Mouse (Mus musculus) neural tube, embryonic 13.5 days (tissue): ENCODE measurements around the gene Lmo1. TPM values are rescaled to one million over a fixed set of nuclear protein-coding genes. Genes with fewer than 3 reads are reported as not detected.
"Not testable (repeated sequence)": the region's sequence is repeated elsewhere in the genome, so short reads cannot be mapped to it uniquely, and the experiment has no call there.

ENCODE experiments used
- ATAC-seq: fragments of 200-750 bp; cut with Nextera tagmentation; 2 replicates; pipeline ENCODE4 v1.8.0; 2017; ENCODE audit warnings: low read depth, mild to moderate bottlenecking, moderate TSS enrichment, moderate library complexity
- H3K27ac ChIP-seq: fragments of 300-500 bp; sonication (generic); replicated peaks from 2 replicates; pipeline ENCODE4 v1.5.1; 2015; ENCODE audit warnings: moderate library complexity, mild to moderate bottlenecking, inconsistent platforms
- H3K27me3 ChIP-seq: fragments of 300-500 bp; sonication (generic); 2 replicates; pipeline ENCODE4 v1.6.1; 2015; ENCODE audit warnings: mild to moderate bottlenecking, inconsistent platforms
- H3K36me3 ChIP-seq: fragments of 300-500 bp; sonication (generic); 2 replicates; pipeline ENCODE4 v1.6.1; 2015; ENCODE audit warnings: mild to moderate bottlenecking, inconsistent platforms
- H3K4me1 ChIP-seq: fragments of 300-500 bp; sonication (generic); replicated peaks from 2 replicates; pipeline ENCODE4 v1.6.1; 2015; ENCODE audit warnings: inconsistent platforms
- H3K4me2 ChIP-seq: fragments of 300-500 bp; sonication (generic); 2 replicates; pipeline ENCODE4 v1.6.1; 2015; ENCODE audit warnings: inconsistent platforms, mild to moderate bottlenecking, moderate library complexity
- H3K4me3 ChIP-seq: fragments of 300-500 bp; sonication (generic); 2 replicates; pipeline ENCODE4 v1.5.1; 2015; ENCODE audit warnings: mild to moderate bottlenecking, inconsistent platforms
- H3K9ac ChIP-seq: fragments of 300-500 bp; sonication (generic); 2 replicates; pipeline ENCODE4 v1.6.1; 2015; ENCODE audit warnings: moderate library complexity, mild to moderate bottlenecking, inconsistent platforms
- H3K9me3 ChIP-seq: fragments of 300-500 bp; sonication (generic); 2 replicates; pipeline ENCODE4 v1.6.1; 2016; ENCODE audit warnings: inconsistent platforms
- WGBS: fragments of 180-500 bp; shearing (Covaris S2); methylation state at CpG from one replicate; pipeline ENCODE4 v1.1.7; 2015; 5-methylcytosine and 5-hydroxymethylcytosine counted together
- polyA plus RNA-seq: library from polyadenylated mRNA; unstranded; fragments of >200 nt; fragmentation: Nextera tagmentation; extraction: Ambion mirVana; gene quantifications from 2 replicates; pipeline ENCODE4 v1.2.1, GENCODE M21; 2015

The Lmo1 gene
- polyA plus RNA-seq, 1 experiment from 2014 or later = 23.2 TPM

DNA sequence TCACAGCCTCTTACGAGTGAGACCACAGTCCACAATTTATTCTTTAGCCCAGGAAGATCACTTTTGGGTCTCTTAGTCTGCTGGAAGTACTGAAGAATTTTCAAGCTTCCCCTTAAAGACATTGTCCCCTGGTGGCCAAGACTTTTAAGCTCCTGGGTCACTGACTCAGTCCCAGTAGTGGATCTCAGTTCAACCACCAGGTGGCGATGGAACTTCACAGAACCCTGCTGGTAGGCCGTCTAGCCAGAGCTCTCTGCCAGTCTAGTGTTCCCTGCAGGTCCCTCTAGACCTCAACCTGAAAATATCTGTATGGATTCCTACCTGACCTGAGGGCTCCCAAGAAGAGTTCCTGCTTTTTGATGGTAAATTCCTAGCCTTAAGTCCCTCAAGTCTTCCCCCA, 35.6 kb downstream of the Lmo1 start:
- no peaks in the 10 kb centered on the region for H3K36me3 ChIP-seq
- peaks cover 19% of the 10 kb centered on the region for H3K27me3 ChIP-seq
- H3K4me3 ChIP-seq = no peak overlapping the region
- H3K27ac ChIP-seq = no peak overlapping the region
- no peaks in the 10 kb centered on the region for H3K9me3 ChIP-seq
- peak; percentile 69 for ATAC-seq
- 3% methylated on average over 3 of the region's 3 CpGs for WGBS
- peaks cover 16% of the 10 kb centered on the region for H3K4me1 ChIP-seq
- H3K9ac ChIP-seq = no peak overlapping the region
- no peak overlapping the region for H3K4me2 ChIP-seq

DNA sequence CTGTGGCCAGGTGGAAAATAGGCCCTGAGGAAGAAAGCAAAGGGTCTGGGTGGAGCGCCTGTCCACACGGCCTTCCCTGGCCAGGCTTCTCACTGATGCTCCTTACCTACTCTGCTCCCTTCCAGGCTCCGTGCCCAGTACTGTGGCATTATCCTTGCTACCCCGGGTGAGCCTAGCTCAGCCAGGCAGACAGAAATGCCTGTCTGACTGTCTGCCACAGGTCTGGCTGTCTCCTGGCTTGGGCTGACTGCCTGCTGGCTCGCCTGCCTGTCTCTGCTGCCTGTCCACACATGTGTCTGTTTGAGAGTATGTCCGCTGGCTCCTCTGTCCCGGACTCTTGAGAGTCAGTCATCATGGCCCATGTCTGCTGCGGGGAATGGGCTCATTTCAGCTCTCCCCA, 37.6 kb downstream of the Lmo1 start:
- Histone ChIP-seq H3K27me3 (peaks cover 14% of the 10 kb centered on the region), H3K36me3 (no peaks in the 10 kb centered on the region), H3K9me3 (no peaks in the 10 kb centered on the region), H3K4me1 (peaks cover 10% of the 10 kb centered on the region), H3K4me3 (no peak overlapping the region), H3K27ac (no peak overlapping the region), H3K9ac (no peak overlapping the region), H3K4me2 (no peak overlapping the region)
- no peak for ATAC-seq
- 90% methylated on average over 8 of the region's 8 CpGs for WGBS

GRCm38 (mm10) chr7:109131565-109131964, 43.4 kb downstream of the Lmo1 start:
- WGBS = 74% methylated on average over 2 of the region's 2 CpGs
- Histone ChIP-seq H3K27ac (no peak overlapping the region), H3K27me3 (peaks cover 4% of the 10 kb centered on the region; the same call in 1 of the 2 replicates), H3K4me3 (no peak overlapping the region), H3K4me2 (no peak overlapping the region), H3K4me1 (peaks cover 11% of the 10 kb centered on the region; the same call in 1 of the 2 replicates), H3K9ac (no peak overlapping the region), H3K36me3 (no peaks in the 10 kb centered on the region), H3K9me3 (no peaks in the 10 kb centered on the region)
- ATAC-seq = no peak

GRCm38 (mm10) chr7:109129946-109130686, 44.9 kb downstream of the Lmo1 start:
- ATAC-seq = peak; percentile 66; the same call in 1 of the 2 replicates
- 76% methylated on average over 5 of the region's 5 CpGs for WGBS

GRCm38 (mm10) chr7:109129442-109129841, 45.6 kb downstream of the Lmo1 start:
- H3K4me3 ChIP-seq = no peak overlapping the region
- no peak overlapping the region for H3K4me2 ChIP-seq
- no peak overlapping the region for H3K27ac ChIP-seq
- H3K4me1 ChIP-seq = peaks cover 11% of the 10 kb centered on the region; the same call in 1 of the 2 replicates
- ATAC-seq = no peak
- no peak overlapping the region for H3K9ac ChIP-seq
- no peaks in the 10 kb centered on the region for H3K36me3 ChIP-seq
- peaks cover 4% of the 10 kb centered on the region; the same call in 1 of the 2 replicates for H3K27me3 ChIP-seq
- no peaks in the 10 kb centered on the region for H3K9me3 ChIP-seq

More at GRCm38 (mm10) chr7:109129946-109130686, 44.9 kb downstream of the Lmo1 start:
- Histone ChIP-seq H3K9ac (no peak overlapping the region), H3K4me3 (no peak overlapping the region), H3K9me3 (no peaks in the 10 kb centered on the region), H3K27me3 (peaks cover 4% of the 10 kb centered on the region; the same call in 1 of the 2 replicates), H3K4me1 (peaks cover 11% of the 10 kb centered on the region; the same call in 1 of the 2 replicates), H3K4me2 (no peak overlapping the region), H3K36me3 (no peaks in the 10 kb centered on the region), H3K27ac (no peak overlapping the region)

- Histone ChIP-seq H3K36me3 (no peaks in the 10 kb centered on the region), H3K9me3 (no peaks in the 10 kb centered on the region), H3K4me1 (peaks cover 15% of the 10 kb centered on the region), H3K27ac (peak overlapping the region; percentile 46; the same call in 1 of the 2 replicates), H3K4me2 (no peak overlapping the region), H3K9ac (no peak overlapping the region), H3K4me3 (no peak overlapping the region), H3K27me3 (no peaks in the 10 kb centered on the region; the same call in 1 of the 2 replicates)
- peak; percentile 28; the same call in 1 of the 2 replicates for ATAC-seq
- WGBS = 49% methylated on average over 4 of the region's 4 CpGs
Measured at GRCm38 (mm10) chr7:109115929-109116328, 59.1 kb downstream of the Lmo1 start.

DNA sequence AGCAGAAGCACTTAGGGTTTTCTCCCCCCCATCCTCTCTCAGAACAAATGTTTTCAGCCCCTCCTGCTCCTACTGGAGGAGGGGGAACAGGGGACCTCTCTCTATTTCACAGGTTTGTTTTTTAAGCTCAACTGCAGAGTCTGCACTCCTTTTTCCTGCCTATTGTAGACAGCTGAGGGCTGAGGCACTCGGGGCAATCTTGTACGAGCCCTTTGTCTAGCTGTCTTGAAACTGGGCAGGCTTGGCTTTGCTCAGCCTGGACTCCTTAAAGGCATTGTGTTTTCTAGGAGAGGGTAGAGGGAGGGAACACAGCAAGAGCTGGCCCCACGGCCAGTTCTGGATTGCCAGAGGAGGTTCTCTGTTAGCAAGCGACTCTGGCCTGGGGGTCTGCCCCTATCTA, 59.5 kb downstream of the Lmo1 start:
- H3K27me3 ChIP-seq, H3K4me2 ChIP-seq, H3K9ac ChIP-seq, H3K4me3 ChIP-seq, H3K36me3 ChIP-seq, H3K9me3 ChIP-seq: not testable (repeated sequence)
- peak; percentile 75 for ATAC-seq
- peaks cover 16% of the 10 kb centered on the region for H3K4me1 ChIP-seq
- H3K27ac ChIP-seq = peak overlapping the region; percentile 46; the same call in 1 of the 2 replicates
- WGBS = 13% methylated on average over 1 of the region's 4 CpGs

DNA sequence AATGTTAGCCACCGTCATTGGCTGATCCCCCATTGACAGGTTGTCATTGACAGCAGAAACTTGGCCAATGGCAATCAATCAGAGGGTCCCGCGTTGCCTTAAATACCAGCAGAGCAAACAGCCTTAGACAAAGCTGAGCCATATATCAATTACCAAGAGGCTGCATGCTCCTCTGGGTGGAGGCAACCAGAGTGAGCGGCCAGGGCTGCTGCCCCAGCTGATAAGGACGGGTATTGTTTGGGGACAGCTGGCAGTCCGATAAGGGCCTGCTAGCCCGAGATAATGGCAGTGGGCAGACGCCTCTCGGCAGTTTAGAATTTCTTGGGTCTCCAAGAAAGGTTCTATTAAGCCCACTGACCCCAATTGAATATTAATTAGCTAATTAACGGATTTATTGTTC, 60.1 kb downstream of the Lmo1 start:
- WGBS = 12% methylated on average over 10 of the region's 10 CpGs

DNA sequence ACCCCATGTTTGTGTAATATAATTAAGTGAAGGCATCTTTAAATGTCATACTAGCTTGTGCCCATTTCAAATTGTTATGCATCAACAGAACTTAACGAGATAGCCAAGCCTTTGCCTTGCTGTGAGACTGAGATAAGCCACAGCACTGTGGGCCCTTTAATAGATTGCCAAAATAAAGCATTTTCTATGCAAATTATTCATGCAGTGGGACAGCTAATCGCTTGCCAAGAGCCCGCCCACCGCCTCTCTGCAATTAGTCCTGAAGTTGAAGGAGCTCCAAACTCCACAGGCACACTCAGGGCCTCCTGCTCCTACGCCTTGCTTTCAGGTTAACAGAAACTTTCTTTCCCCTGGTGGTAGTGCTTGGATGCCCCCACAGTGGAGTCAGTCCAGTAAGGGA, 64.0 kb downstream of the Lmo1 start:
- WGBS = 57% methylated on average over 5 of the region's 5 CpGs
- Histone ChIP-seq H3K4me1 (peaks cover 13% of the 10 kb centered on the region), H3K36me3 (no peaks in the 10 kb centered on the region), H3K4me2 (no peak overlapping the region), H3K9me3 (no peaks in the 10 kb centered on the region), H3K27ac (no peak overlapping the region), H3K4me3 (no peak overlapping the region), H3K9ac (no peak overlapping the region), H3K27me3 (no peaks in the 10 kb centered on the region; the same call in 1 of the 2 replicates)
- ATAC-seq = no peak

More for the DNA sequence above, 60.1 kb downstream of the Lmo1 start:
- Histone ChIP-seq H3K9ac (no peak overlapping the region), H3K9me3 (no peaks in the 10 kb centered on the region), H3K27me3 (no peaks in the 10 kb centered on the region; the same call in 1 of the 2 replicates), H3K27ac (0 out of 2 replicates have a peak overlapping the region, but pooled peaks have one; percentile 49), H3K4me2 (peak overlapping the region; percentile 14; the same call in 1 of the 2 replicates), H3K4me1 (peaks cover 16% of the 10 kb centered on the region), H3K4me3 (no peak overlapping the region), H3K36me3 (no peaks in the 10 kb centered on the region)
- ATAC-seq = peak; percentile 74

GRCm38 (mm10) chr7:109104894-109105293, 70.1 kb downstream of the Lmo1 start:
- no peaks in the 10 kb centered on the region for H3K9me3 ChIP-seq
- H3K36me3 ChIP-seq = no peaks in the 10 kb centered on the region
- ATAC-seq = no peak
- 76% methylated on average over 1 of the region's 1 CpGs for WGBS
- no peaks in the 10 kb centered on the region for H3K4me1 ChIP-seq
- no peak overlapping the region for H3K27ac ChIP-seq
- no peak overlapping the region for H3K9ac ChIP-seq
- no peaks in the 10 kb centered on the region for H3K27me3 ChIP-seq
- no peak overlapping the region for H3K4me3 ChIP-seq
- no peak overlapping the region for H3K4me2 ChIP-seq

DNA sequence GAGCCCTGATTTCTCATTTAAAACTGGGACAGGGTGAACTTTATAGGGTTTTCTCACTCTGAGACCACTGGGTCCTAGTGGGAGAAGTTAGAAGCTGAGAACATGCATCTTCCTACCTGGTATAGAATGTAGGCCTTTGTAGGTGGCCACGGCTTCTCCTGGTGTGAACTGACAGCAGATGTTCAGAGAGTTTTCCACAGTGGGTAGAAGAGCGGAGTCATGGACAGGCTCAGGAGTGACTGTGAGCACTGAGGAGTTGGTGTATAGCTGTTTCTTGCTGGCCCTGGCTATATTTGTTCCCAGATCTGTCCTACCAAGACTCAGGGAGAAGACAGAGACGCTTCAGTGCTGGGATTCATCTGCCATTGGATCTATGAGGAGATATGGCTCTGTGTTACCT, 73.8 kb downstream of the Lmo1 start:
- ATAC-seq = no peak

GRCm38 (mm10) chr7:109098145-109099018, 76.6 kb downstream of the Lmo1 start:
- no peaks in the 10 kb centered on the region for H3K4me1 ChIP-seq
- ATAC-seq = peak; percentile 78
- H3K36me3 ChIP-seq = no peaks in the 10 kb centered on the region
- WGBS = 23% methylated on average over 6 of the region's 6 CpGs
- H3K9me3 ChIP-seq = no peaks in the 10 kb centered on the region
- H3K27me3 ChIP-seq = no peaks in the 10 kb centered on the region
- no peak overlapping the region for H3K9ac ChIP-seq
- H3K27ac ChIP-seq = no peak overlapping the region
- H3K4me3 ChIP-seq = no peak overlapping the region
- no peak overlapping the region for H3K4me2 ChIP-seq

More for the DNA sequence above, 73.8 kb downstream of the Lmo1 start:
- H3K4me3 ChIP-seq = no peak overlapping the region
- no peaks in the 10 kb centered on the region for H3K36me3 ChIP-seq
- WGBS = 84% methylated on average over 3 of the region's 3 CpGs
- H3K9me3 ChIP-seq = no peaks in the 10 kb centered on the region
- no peaks in the 10 kb centered on the region for H3K4me1 ChIP-seq
- H3K27ac ChIP-seq = no peak overlapping the region
- H3K4me2 ChIP-seq = no peak overlapping the region
- no peaks in the 10 kb centered on the region for H3K27me3 ChIP-seq
- H3K9ac ChIP-seq = no peak overlapping the region
